Mouse (Mus musculus) stomach, postnatal 0 days (tissue): ENCODE data around the gene Gm17349. TPM values are rescaled to one million over a fixed set of nuclear protein-coding genes. Genes with fewer than 3 reads are reported as not detected.
A peak's percentile ranks its signal among the peaks of the same experiment; 100 is the strongest.

Experiments
- ATAC-seq: fragments of 200-750 bp; cut with Nextera tagmentation; 2 replicates; pipeline ENCODE4 v1.8.0; 2017; ENCODE audit not compliant: low FRiP score, low TSS enrichment
- DNase-seq: peaks from one replicate; pipeline ENCODE4 v3.0.0-alpha.2; 2016; ENCODE audit warnings: low spot score
- H3K27ac ChIP-seq: fragments of 300-500 bp; sonication (generic); replicated peaks from 2 replicates; pipeline ENCODE4 v1.5.1; 2014; ENCODE audit warnings: mild to moderate bottlenecking, control low read depth
- H3K27me3 ChIP-seq: fragments of 300-500 bp; sonication (generic); 2 replicates; pipeline ENCODE4 v1.6.1; 2014; ENCODE audit warnings: low read length; ENCODE audit not compliant: control insufficient read depth, insufficient read depth
- H3K36me3 ChIP-seq: fragments of 300-500 bp; sonication (generic); 2 replicates; pipeline ENCODE4 v1.6.1; 2014; ENCODE audit warnings: low read length, mixed read lengths; ENCODE audit not compliant: control insufficient read depth, insufficient read depth
- H3K4me1 ChIP-seq: fragments of 300-500 bp; sonication (generic); replicated peaks from 2 replicates; pipeline ENCODE4 v1.6.1; 2014; ENCODE audit warnings: antibody characterized with exemption; ENCODE audit not compliant: control insufficient read depth, insufficient read depth
- H3K4me2 ChIP-seq: fragments of 300-500 bp; sonication (generic); replicated peaks from 2 replicates; pipeline ENCODE4 v1.6.1; 2014; ENCODE audit warnings: low read depth, mild to moderate bottlenecking, control low read depth, moderate library complexity
- H3K4me3 ChIP-seq: fragments of 300-500 bp; sonication (generic); 2 replicates; pipeline ENCODE4 v1.5.1; 2014; ENCODE audit warnings: low read depth, low read length, control low read depth
- H3K9ac ChIP-seq: fragments of 300-500 bp; sonication (generic); 2 replicates; pipeline ENCODE4 v1.6.1; 2014; ENCODE audit warnings: mild to moderate bottlenecking, low read length, control low read depth, mixed read lengths
- H3K9me3 ChIP-seq: fragments of 300-500 bp; sonication (generic); 2 replicates; pipeline ENCODE4 v1.6.1; 2016; ENCODE audit warnings: low read length; ENCODE audit not compliant: control insufficient read depth
- CTCF ChIP-seq: IDR thresholded peaks from 2 replicates; pipeline ENCODE4 v1.5.1; 2016; ENCODE audit warnings: antibody characterized with exemption, low read depth, mild to moderate bottlenecking, moderate library complexity
- EP300 ChIP-seq: optimal IDR thresholded peaks from 2 replicates; pipeline ENCODE3; 2016; ENCODE audit warnings: antibody characterized with exemption
- whole genome bisulfite sequencing: fragments of 180-500 bp; shearing (Covaris S2); extraction: QIAGEN DNeasy Blood & Tissue Kit; methylation state at CpG from one replicate; pipeline ENCODE4 v1.1.7; 2014; 5-methylcytosine and 5-hydroxymethylcytosine counted together
- polyA plus RNA-seq: library from polyadenylated mRNA; unstranded; fragments of >200 nt; fragmentation: Nextera tagmentation; extraction: Ambion mirVana; gene quantifications from 2 replicates; pipeline ENCODE4 v1.2.1, GENCODE M21; 2015

Gene Gm17349
- polyA plus RNA-seq, 1 experiment from 2014 or later = 2.5 TPM

DNA sequence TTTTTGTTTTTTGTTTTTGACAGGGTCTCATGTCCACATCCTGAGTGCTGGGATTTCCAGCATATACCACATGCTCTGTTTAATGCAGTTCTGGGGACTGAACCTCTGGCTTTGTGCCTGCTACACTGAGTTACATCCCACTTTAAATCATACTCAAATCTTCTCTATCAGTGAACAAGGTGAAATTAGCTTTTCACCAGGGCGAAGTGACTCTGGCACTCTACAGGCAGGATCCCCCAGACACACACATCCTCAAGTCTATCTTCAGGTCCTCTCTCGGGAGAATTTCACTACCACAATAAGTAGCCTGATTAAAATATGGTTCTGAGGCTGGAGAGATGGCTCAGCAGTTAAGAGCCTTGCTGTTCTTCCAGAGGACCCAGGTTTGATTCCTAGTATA, 21.3 kb upstream of the Gm17349 start:
- no peaks in the 10 kb centered on the region for H3K27me3 ChIP-seq
- 69% methylated on average over 2 of the region's 2 CpGs for WGBS

DNA sequence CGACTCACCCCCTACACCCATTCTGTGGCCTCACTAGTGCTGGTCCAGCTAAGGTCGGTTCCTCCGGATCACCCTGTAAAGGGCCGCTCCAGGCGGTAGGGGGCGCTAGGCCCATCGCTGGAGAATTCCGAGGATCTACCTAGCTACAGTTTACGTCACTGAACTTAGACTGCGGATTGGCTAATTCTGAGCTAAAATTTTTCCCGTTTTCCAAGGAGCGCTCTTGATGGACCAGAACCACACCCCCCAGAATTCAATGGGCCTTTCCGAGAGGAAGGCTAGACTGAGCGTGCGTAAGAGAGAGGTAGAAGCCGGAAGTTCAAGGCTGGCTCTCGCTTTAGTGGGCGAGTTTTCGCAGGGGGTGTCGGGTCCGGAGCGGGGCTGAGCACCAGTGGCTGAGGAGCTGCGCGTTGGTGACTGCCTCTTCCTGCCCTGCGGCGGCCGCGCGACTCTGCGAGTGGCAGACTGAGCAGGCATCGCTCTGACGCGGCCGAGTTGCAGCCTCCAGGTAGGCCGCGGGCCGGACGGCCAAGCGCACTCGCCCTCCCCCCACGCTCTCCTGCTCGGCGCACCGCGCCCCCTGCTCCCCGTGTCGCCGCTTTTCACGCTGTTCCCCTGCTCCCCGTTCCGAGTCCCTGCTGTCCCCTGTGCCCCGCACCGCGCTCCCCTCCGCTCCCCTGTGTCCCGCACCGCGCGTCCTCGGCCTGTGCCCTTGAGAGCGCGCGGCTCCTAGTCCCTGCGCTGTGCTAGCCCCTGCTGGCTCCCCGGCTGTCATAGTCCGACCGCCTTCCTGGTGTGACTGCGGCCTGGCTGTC, 20.3 kb upstream of the Gm17349 start, which contains the start of gene Cox14:
Gene Cox14, plus strand, starts transcription at position 278 of the 815 bp plus-strand sequence.
- peak; percentile 93 for ATAC-seq
- Histone ChIP-seq H3K9ac (peak within 1 kb of the TSS; percentile 93), H3K4me1 (peaks cover 11% of the 10 kb centered on the region; the same call in 1 of the 2 replicates), H3K27me3 (no peaks in the 10 kb centered on the region), H3K27ac (peak within 1 kb of the TSS; percentile 92), H3K9me3 (no peaks in the 10 kb centered on the region), H3K36me3 (peaks cover 2% of the 10 kb centered on the region; the same call in 1 of the 2 replicates), H3K4me3 (peak within 1 kb of the TSS; percentile 90), H3K4me2 (peak within 1 kb of the TSS; percentile 81)
- TF ChIP-seq EP300 (no peak), CTCF (peak; percentile 99)
- WGBS = under 1% methylated on average over 64 of the region's 68 CpGs
- DNase-seq = peak; percentile 92

More for the DNA sequence above, 21.3 kb upstream of the Gm17349 start:
- TF ChIP-seq EP300 = no peak
- TF ChIP-seq CTCF = no peak
- H3K36me3 ChIP-seq = peaks cover 2% of the 10 kb centered on the region; the same call in 1 of the 2 replicates
- ATAC-seq (no peak), DNase-seq (no peak)
- H3K9ac ChIP-seq = peak overlapping the region; percentile 93
- H3K4me2 ChIP-seq = peak overlapping the region; percentile 81
- peaks cover 11% of the 10 kb centered on the region; the same call in 1 of the 2 replicates for H3K4me1 ChIP-seq
- H3K4me3 ChIP-seq = peak overlapping the region; percentile 90; the same call in 1 of the 2 replicates
- no peaks in the 10 kb centered on the region for H3K9me3 ChIP-seq
- H3K27ac ChIP-seq = no peak overlapping the region

DNA sequence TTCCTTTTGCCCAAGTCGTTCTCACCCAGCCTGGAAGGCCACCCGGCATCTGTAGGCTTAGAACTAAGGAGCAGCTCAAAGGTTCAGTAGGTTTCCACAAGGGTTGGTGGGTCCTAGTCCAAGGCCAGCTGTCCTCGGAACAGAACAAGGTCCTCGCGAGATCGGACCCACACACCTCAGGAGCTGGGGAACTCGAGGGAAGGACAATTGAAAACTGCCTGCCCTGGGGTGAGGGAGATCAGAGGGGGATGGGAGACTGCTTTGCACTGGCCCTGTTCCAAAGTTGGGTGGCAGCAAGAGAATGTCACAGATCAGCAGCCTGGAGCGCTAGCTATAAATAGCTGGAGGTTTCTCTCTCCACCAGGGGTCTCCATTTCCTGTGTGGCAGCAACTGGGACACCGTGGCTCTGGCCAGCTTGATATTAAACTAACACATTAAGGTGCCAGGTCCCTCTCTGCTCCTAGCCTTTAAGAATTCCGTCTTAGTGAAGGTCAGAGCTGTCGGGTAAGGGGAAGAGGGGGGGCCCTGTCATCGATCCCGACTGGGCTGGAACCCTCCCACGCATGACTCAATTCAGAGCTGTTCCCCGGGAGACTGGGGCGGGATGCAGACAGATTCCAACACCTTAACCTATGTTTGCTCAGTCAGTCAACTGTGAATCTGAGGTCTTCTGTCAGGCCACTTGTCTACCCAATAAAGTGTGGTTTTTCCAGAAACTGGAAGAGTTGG, 19.2 kb upstream of the Gm17349 start:
- peaks cover 2% of the 10 kb centered on the region; the same call in 1 of the 2 replicates for H3K36me3 ChIP-seq
- DNase-seq (peak; percentile 83), ATAC-seq (peak; percentile 39)
- 7% methylated on average over 16 of the region's 16 CpGs for WGBS
- H3K9me3 ChIP-seq = no peaks in the 10 kb centered on the region
- H3K9ac ChIP-seq = peak overlapping the region; percentile 41
- H3K4me1 ChIP-seq = peaks cover 11% of the 10 kb centered on the region; the same call in 1 of the 2 replicates
- H3K4me3 ChIP-seq = peak overlapping the region; percentile 90
- no peaks in the 10 kb centered on the region for H3K27me3 ChIP-seq
- peak overlapping the region; percentile 63 for H3K4me2 ChIP-seq
- TF ChIP-seq CTCF (peak; percentile 77), EP300 (no peak)
- peak overlapping the region; percentile 90 for H3K27ac ChIP-seq

DNA sequence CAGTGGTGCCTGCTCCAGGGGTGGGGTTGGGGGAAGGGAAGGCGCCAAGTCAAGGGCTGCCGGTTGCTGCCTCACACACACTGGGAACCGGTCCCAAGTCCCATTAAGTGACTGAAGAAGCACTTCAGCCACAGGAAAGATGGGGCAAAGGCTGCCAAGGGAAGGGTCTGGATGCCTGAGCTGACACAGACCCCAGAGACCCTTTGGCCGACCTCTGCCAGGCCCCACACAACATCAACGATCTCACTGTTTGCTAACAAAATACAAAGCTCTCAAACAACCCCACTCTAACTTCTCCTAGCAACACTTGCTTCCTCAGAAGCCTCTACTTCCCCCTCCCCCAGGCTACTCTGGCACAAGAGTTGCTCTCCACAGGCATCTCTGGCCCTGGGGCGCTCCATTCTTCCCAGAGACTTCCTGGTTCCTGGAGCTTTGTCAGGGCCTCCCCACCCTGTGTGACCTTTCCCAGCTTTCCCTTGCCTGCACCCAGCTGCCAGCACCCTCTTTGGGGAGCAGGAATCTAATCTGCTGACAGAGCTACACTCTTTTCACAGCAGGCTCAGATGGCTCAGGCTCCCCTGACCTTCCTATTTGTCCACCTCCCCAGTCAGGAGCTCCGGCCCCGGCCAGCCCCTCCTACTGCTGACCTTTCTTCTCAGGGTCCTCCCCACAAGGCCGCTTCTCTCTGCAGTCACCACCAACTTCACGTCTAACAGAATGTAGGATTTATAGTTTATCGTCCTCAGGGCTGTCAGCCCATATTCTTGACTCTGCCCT, 18.4 kb upstream of the Gm17349 start:
- peak; percentile 33 for ATAC-seq
- 30% methylated on average over 11 of the region's 11 CpGs for WGBS
- peaks cover 1% of the 10 kb centered on the region; the same call in 1 of the 2 replicates for H3K36me3 ChIP-seq

DNA sequence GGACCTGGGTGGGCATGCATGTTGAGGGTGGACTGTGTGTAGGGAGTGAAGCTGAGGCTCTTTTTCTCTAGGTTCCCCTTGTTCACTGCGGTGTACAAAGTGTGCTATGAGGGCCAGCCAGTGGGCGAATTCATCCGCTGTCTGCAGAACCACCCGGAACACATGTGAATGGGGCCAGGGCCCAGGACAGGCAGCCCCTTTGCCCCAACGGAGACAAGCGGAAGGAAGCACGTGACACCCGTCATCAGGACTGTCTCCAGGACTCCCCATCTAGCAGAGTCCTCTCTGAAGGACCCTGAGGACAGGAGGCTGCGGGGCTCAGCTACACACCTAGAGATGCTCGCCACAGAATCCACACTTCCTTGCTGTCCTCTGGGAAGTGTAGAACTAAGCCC, 17.8 kb upstream of the Gm17349 start:
- Histone ChIP-seq H3K9ac (no peak overlapping the region), H3K27ac (peak overlapping the region; percentile 90), H3K4me3 (no peak overlapping the region), H3K9me3 (no peaks in the 10 kb centered on the region), H3K36me3 (no peaks in the 10 kb centered on the region), H3K4me2 (no peak overlapping the region), H3K27me3 (no peaks in the 10 kb centered on the region), H3K4me1 (peaks cover 11% of the 10 kb centered on the region; the same call in 1 of the 2 replicates)
- WGBS = 69% methylated on average over 10 of the region's 10 CpGs
- ATAC-seq (no peak), DNase-seq (no peak)
- TF ChIP-seq CTCF = no peak
- no peak for TF ChIP-seq EP300

More for the DNA sequence above, 18.4 kb upstream of the Gm17349 start:
- H3K4me1 ChIP-seq = peaks cover 11% of the 10 kb centered on the region; the same call in 1 of the 2 replicates
- peak overlapping the region; percentile 41 for H3K9ac ChIP-seq
- peak overlapping the region; percentile 15; the same call in 1 of the 2 replicates for H3K4me2 ChIP-seq
- H3K27me3 ChIP-seq = no peaks in the 10 kb centered on the region
- H3K27ac ChIP-seq = peak overlapping the region; percentile 90
- DNase-seq = peak; percentile 74
- no peak overlapping the region for H3K4me3 ChIP-seq
- no peaks in the 10 kb centered on the region for H3K9me3 ChIP-seq
- TF ChIP-seq CTCF = no peak
- TF ChIP-seq EP300 = no peak
